Mouse (Mus musculus) thymus, postnatal 0 days (tissue): Measurements from ENCODE around the gene Pou2f3. TPM values are rescaled to one million over a fixed set of nuclear protein-coding genes. Genes with fewer than 3 reads are reported as not detected.

Source experiments
- DNase-seq: peaks from one replicate; pipeline ENCODE4 v3.0.0-alpha.2; 2015; ENCODE audit warnings: low spot score
- polyA plus RNA-seq: library from polyadenylated mRNA; unstranded; fragments of >200 nt; fragmentation: Nextera tagmentation; extraction: Ambion mirVana; gene quantifications from 2 replicates; pipeline ENCODE4 v1.2.1, GENCODE M21; 2015

Gene Pou2f3
- polyA plus RNA-seq, 1 experiment from 2014 or later, result 1.9 TPM

- DNase-seq, result no peak
Observed at GRCm38 (mm10) chr9:43083441-43084055, 126.6 kb downstream of the Pou2f3 start.

DNA sequence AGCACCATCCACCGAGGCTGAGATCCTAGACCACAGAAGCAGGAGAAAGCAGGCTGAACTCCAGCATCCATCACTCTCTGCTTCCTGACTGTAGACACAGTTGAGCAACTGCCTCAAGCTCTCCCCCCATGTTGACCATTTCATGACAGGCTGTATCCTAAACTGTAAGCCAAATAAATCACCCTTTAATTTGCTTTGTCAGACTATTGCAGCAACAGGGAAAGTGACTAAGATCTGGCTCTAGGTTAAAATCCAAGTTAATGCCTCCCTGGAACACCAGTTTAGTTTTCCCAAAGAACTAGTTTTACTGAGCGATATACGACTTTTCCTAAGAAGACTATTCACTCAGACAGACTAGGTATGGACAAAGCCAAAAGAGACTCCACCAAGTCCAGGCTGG, 131.5 kb downstream of the Pou2f3 start:
- no peak for DNase-seq

- no peak for DNase-seq
Observed at GRCm38 (mm10) chr9:43076163-43076562, 134.0 kb downstream of the Pou2f3 start.

- no peak for DNase-seq
Observed at GRCm38 (mm10) chr9:43074611-43075010, 135.6 kb downstream of the Pou2f3 start.

Other genes with a start within 250 kb of the Pou2f3 start
- 2.2 and 3.1 TPM in 2 replicates for gene Arhgef12, start 103.1 kb downstream of the Pou2f3 start, polyA plus RNA-seq
- 0.29 and 1.1 TPM in 2 replicates for gene Tmem136, start 93.8 kb downstream of the Pou2f3 start, polyA plus RNA-seq
- 11.7 and 12.6 TPM in 2 replicates for gene Oaf, start 29.5 kb upstream of the Pou2f3 start, polyA plus RNA-seq
- 54.0 and 60.0 TPM in 2 replicates for gene Trim29, start 100.5 kb upstream of the Pou2f3 start, polyA plus RNA-seq